Mouse (Mus musculus) T-helper 17 cell (primary cell): Measurements from ENCODE around the gene Msi1.
"Not testable (repeated sequence)": the region's sequence is repeated elsewhere in the genome, so short reads cannot be mapped to it uniquely, and the experiment has no call there.

Experiments used
- in situ Hi-C, 2 experiments: fragments of 300-600 bp; cut with MboI, MseI; formaldehyde crosslinking; loops; 1 replicate in 1 of 2; 2 replicates in 1 of 2; pipeline ENCODE4 v1.15.1; 2025; ENCODE audit warnings: high pct_unique_total_duplicates in 2 of 2

The Msi1 gene

GRCm38 (mm10) chr5:115487942-115488580, 58.7 kb downstream of the Msi1 start:
- in situ Hi-C loops = no loop called here

GRCm38 (mm10) chr5:115488841-115489698, 59.7 kb downstream of the Msi1 start:
- in situ Hi-C loops = no loop called here

GRCm38 (mm10) chr5:115489699-115490637, 60.6 kb downstream of the Msi1 start:
- in situ Hi-C loops = no loop called here

GRCm38 (mm10) chr5:115490638-115491000, 61.2 kb downstream of the Msi1 start:
- in situ Hi-C loops = no loop called here

DNA sequence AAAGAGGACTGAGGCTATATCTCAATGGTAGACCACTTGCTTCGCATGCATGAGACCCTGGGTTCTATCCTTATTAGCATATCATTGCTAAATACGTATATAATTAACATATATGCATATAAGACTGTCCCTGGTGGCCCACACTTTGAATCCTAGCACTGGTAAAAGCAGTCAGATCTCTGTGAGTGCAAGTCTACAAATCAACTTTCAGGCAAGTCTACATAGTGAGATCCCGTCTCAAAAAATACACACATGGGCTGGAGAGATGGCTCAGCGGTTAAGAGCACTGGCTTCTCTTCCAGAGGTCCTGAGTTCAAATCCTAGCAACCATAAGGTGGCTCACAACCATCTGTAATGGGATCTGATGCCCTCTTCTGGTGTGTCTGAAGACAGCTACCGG, 61.7 kb downstream of the Msi1 start:
- in situ Hi-C loops = no loop called here

- in situ Hi-C loops = no loop called here
These were observed 62.4 kb downstream of the Msi1 start for GRCm38 (mm10) chr5:115491771-115492322.

DNA sequence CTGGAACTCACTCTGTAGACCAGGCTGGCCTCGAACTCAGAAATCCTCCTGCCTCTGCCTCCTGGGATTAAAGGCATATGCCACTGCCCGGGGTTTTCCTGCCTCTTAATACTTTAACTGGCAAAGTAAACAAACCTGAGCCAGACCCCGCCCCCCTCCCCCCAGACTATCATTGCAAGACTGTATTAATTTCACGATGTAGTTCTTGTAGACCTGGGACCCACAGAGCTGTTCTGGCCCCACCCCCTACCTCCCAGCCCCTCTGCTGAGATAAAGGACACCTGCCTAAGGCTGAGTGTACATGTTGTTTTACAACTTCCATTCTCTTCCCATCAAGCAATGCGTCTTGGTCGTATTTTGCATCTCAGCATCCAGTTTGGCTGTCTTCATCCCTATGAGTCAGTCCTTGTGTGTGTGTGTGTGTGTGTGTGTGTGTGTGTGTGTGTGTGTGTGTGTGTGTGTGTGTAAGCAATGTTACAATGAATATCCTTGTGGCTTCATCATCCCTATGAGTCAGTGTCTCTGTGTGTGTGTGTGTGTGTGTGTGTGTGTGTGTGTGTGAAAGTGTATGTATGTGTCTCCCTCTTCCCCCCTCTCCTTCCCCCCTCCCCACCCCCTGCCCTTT, 63.4 kb downstream of the Msi1 start:
- in situ Hi-C loops = no loop called here

DNA sequence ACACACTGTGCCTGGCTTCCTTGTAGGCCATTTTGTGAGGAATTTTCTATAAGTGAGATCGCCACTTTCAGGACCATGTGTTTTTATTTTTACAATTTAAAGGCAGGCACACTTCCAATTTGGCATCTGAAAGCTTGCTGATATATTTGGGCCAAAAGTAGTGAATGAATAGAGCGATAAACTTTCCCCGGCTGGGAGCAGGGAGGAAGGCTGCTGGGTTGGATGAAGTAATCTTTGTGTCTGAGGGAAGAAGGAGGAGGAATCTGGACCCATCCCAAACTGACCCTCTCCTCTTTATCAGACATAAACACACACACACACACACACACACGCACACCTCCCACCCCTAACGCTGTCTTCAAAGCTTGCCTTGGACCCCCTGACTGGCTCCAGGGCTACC, 64.0 kb downstream of the Msi1 start:
- in situ Hi-C loops = no loop called here

DNA sequence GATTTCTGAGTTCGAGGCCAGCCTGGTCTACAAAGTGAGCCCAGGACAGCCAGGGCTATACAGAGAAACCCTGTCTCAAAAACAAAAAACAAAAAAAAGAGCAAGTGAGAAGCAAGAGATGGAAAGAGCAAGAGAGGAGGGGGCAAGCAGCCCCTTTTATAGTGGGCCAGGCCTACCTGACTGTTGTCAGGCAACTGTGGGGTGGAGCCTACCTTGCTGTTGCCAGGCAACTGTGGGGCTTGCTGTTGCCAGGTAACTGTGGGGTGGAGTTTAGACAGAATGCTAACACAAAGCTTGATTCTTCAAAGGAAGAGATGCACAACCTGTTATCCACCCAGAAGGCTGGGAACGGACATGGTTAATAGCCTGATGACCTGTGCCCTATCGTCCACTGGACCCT, 66.2 kb downstream of the Msi1 start:
- in situ Hi-C loops = not testable (repeated sequence)

DNA sequence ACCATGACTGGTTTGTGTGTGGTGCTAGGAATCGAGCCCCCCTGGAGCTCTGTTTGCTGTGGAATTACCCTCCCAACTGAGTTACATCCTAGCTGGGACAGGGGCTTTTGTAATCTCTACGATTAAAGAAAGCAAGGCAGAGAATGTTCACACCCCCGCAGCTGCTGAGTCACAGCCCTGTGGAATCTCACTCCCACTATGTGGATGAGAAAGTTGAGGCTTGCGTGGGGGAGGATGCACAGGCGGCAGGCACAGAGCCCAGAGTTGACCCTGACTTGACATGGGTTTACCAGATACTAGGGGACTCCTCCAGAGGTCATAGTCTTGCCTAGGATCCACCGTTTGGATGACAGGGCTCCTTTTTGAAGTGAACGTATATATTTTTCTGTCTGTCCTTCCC, 67.6 kb downstream of the Msi1 start:
- in situ Hi-C loops = no loop called here

DNA sequence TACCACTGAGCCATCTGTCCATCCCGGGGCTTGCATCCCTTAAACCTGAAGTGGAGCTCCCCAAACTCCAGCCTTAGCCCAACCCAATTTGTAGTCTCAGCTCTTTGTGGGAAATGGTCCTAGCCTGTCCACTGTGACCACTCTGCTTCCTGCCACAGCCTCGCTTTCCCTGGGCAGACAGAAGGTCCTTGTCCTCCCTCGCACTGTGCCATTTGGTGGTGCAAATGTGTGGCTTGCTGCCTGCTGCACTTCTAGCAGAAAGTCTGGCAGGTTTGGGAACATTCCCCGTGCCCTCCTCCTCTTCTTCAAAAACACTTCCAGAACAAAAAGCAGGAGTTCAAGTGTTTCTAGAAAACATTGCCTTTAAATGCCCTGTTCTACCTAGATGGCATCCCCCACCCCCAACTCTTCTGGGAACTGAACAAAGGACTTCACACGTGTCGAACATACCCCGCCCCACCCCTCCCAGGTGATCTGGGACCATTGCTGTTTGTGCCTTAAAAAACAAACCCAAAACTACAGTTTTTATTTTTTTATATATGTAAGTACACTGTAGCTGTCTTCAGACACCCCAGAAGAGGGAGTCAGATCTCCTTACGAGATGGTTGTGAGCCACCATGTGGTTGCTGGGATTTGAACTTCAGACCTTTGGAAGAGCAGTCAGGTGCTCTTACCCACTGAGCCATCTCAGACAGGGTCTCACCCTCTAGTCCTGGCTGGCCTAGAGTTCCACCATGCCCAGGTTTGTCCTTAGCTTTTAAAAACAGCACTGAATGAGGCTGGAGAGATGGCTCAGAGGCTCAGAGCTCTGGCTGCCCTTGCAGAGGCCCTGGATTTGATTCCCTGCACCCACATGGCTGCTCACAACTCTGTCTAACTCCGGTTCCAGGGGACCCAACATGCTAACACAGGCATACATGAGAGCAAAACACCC, 69.2 kb downstream of the Msi1 start:
- in situ Hi-C loops = no loop called here

DNA sequence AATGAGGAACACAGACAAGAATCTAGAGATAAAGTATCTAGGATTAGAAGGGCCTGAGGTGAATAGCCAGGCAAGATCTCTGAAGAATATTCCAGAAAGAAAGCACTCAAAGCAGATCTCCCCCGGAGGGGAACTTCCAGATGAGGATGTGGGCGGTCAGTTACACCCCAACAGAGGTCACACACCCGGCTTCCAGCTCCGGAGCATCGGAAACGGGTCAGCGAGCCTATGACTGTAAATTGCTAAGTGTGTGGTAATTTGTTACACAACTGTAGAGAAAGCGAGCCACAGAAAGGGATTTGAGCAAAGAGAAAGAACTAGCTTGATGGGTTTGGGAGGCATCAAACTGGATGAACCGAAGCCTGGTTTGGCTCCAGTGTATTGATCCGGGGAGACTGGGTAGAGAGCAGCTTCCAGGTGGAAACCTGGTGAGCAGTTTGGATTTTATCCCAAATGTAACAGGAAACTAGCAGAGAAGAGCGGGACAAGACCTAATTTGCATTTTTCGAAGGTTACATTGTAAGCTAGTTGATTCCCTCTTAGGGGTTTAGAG, 71.1 kb downstream of the Msi1 start:
- in situ Hi-C loops = loop anchor here (5.0 to 10.0 kb wide), 2 partner anchors 42 to 124 kb away; no protein-coding TSS in a partner anchor

DNA sequence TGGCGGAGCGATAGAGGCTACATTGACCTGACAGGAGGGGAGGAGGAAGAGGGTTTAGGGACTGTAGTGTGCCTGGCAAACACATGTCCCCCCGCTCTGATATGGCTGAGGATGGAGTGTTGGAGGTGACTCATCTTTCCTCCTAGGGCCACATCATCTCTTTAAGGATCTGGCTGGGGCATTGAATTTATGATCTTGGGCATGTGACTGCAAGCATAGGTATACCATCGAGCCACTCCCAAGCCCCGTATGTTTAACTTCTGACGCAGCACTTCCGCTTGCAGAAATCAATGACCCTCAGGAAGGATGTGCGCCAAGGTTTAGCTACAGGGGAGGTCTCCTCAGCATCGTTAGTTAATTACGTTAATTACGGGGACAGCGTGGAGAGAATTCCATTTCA, 73.6 kb downstream of the Msi1 start:
- in situ Hi-C loops = loop anchor here (5.0 to 10.0 kb wide), 2 partner anchors 39 to 122 kb away; no protein-coding TSS in a partner anchor
